Mouse (Mus musculus): ENCODE data around the gene Klf7. TPM values are rescaled to one million over a fixed set of nuclear protein-coding genes. Genes with fewer than 3 reads are reported as not detected.

Gene Klf7
- polyA plus RNA-seq, 1 experiment from 2014 or later: 21.0 TPM

DNA sequence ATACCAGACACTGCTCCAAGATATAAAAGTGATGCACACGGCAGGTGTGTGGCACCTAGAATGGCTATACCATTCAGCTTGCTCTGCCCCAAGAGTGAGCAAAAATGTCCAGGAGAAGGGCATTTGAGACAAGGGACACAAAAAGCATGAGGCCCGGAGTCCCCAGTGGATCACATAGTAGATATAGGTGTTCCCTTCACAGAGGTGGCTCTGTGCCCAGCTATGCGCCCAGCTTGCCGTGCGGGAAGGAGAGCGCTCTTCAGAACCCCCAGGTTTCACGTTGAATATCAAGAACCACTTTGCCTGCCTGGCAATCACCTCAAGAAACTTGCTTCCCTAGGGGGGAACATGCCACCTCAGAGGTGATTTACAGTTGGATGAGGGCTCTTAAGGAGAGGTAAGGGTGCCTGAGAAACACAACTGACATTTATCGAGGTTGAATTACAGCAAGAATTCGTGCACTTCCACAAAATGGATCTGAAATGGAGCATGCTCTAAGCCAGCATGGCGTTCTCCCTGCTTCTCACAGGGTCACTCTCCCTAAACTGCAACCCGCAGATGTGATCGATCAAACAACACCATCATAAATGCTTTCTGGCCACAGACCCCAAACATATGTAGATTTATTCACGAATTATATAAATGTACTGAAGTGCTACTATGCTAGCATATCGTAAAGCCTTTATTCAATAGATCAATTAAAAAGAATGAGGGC lies 75.8 kb downstream of the Klf7 start:
- H3K27ac ChIP-seq (ENCODE audit: low read depth, low read length): no peak overlapping the region
- no peaks in the 10 kb centered on the region for H3K27me3 ChIP-seq (ENCODE audit: control insufficient read depth, insufficient read depth, low read length)
- H3K4me1 ChIP-seq (ENCODE audit: control insufficient read depth, insufficient read depth, low read length): no peaks in the 10 kb centered on the region
- 78% methylated on average over 14 of the region's 14 CpGs for WGBS
- H3K4me2 ChIP-seq (replicated peaks; ENCODE audit: low read depth, low read length): no peak overlapping the region
- no peak for ATAC-seq (ENCODE audit: low FRiP score, low TSS enrichment)
- no peaks in the 10 kb centered on the region for H3K9me3 ChIP-seq (ENCODE audit: control insufficient read depth, low read length)
- no peak overlapping the region for H3K9ac ChIP-seq (ENCODE audit: low read depth, low read length)
- H3K36me3 ChIP-seq (ENCODE audit: control insufficient read depth, insufficient read depth, low read length): peaks cover 3% of the 10 kb centered on the region; the same call in 1 of the 2 replicates
- H3K4me3 ChIP-seq (ENCODE audit: low read length): no peak overlapping the region

DNA sequence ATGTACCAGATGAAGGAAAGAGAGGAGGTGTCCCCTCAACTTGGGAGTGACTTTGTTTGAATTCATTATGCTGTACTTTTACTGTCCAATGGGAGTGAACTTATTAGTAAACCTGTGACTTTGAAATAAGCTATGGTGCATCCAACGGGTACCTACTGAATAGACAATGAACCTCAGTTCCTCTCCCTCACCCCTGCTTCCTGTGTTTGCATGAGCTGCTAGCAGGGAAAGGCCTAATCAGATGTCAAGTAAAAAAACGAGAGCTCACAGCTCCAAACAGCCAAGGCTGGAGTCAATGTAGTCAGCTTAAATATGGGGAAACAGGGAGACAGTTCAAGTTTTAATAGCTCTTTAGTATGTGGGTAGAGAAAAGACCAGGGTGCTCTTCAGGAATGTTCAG lies 77.5 kb downstream of the Klf7 start:
- H3K27ac ChIP-seq (ENCODE audit: low read depth, low read length): no peak overlapping the region
- no peaks in the 10 kb centered on the region for H3K9me3 ChIP-seq (ENCODE audit: control insufficient read depth, low read length)
- no peak overlapping the region for H3K4me3 ChIP-seq (ENCODE audit: low read length)
- WGBS: 42% methylated on average over 2 of the region's 2 CpGs
- H3K4me1 ChIP-seq (ENCODE audit: control insufficient read depth, insufficient read depth, low read length): no peaks in the 10 kb centered on the region
- H3K9ac ChIP-seq (ENCODE audit: low read depth, low read length): no peak overlapping the region
- H3K27me3 ChIP-seq (ENCODE audit: control insufficient read depth, insufficient read depth, low read length): no peaks in the 10 kb centered on the region
- peaks cover 10% of the 10 kb centered on the region; the same call in 1 of the 2 replicates for H3K36me3 ChIP-seq (ENCODE audit: control insufficient read depth, insufficient read depth, low read length)
- no peak for ATAC-seq (ENCODE audit: low FRiP score, low TSS enrichment)
- no peak overlapping the region for H3K4me2 ChIP-seq (replicated peaks; ENCODE audit: low read depth, low read length)

DNA sequence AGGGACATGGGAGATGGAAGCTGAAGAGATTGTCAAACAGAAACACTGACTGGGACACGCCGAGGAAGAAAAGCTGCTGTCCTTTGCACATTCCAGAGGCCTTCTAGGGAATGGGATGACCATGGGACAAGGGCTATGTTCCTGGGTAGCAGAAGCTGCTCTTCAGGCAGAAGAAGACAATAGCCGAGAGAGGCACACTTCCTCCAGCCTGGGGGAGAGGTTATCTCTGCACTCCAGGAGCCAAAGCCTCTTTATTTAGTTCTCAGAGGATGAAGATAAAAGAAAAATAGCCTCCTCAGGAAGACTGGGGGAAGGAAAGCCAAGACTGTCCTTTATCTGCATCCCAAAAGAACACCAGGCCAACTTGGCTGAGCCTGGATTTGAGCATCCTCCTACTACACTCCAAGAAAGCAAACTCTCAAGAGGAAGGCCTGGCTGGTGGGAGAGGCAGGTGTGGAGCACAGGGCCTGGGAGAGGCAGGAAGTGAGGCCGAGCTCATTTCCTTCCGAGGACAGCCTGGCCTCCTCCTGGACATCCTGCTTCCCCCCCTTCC lies 81.2 kb downstream of the Klf7 start:
- no peak overlapping the region for H3K9ac ChIP-seq (ENCODE audit: low read depth, low read length)
- H3K9me3 ChIP-seq (ENCODE audit: control insufficient read depth, low read length): no peaks in the 10 kb centered on the region
- peaks cover 10% of the 10 kb centered on the region; the same call in 1 of the 2 replicates for H3K36me3 ChIP-seq (ENCODE audit: control insufficient read depth, insufficient read depth, low read length)
- H3K4me1 ChIP-seq (ENCODE audit: control insufficient read depth, insufficient read depth, low read length): 0 out of 2 replicates have a peak, but pooled peaks cover 6% of the 10 kb centered on the region
- peak; percentile 57; the same call in 1 of the 2 replicates for ATAC-seq (ENCODE audit: low FRiP score, low TSS enrichment)
- no peak overlapping the region; the same call in 1 of the 2 replicates for H3K27ac ChIP-seq (ENCODE audit: low read depth, low read length)
- no peak overlapping the region for H3K4me3 ChIP-seq (ENCODE audit: low read length)
- WGBS: 57% methylated on average over 5 of the region's 5 CpGs
- H3K4me2 ChIP-seq (replicated peaks; ENCODE audit: low read depth, low read length): no peak overlapping the region
- no peaks in the 10 kb centered on the region for H3K27me3 ChIP-seq (ENCODE audit: control insufficient read depth, insufficient read depth, low read length)

DNA sequence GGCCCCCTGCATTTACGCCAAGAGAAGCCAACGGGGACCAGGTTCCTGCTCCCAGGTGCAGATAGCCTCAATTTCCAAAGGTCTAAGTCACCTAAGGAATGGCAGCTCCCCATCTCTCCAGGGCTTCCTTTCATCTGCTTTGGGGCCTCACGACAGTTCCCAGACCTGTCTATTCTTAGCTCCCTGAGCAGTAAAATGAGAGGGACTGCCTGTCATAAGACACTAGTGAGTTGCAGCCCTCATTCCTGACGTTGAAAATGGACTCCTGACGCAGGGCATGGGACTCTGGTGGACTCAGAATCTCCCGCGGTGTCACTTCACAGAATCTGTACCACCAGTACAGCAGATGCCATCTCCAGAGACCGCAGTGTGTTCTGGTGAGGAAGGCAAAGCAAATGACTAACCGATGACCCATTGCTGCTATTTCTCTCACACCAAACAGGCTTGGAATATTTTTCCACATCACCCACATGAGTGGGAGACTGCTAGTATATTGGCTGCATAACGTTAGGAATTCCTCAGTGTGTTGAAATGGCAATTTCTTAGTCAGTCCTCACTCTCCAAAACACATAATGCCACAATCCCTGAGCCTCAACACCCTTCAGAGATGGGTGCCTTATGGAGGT lies 81.9 kb downstream of the Klf7 start:
- H3K27me3 ChIP-seq (ENCODE audit: control insufficient read depth, insufficient read depth, low read length): no peaks in the 10 kb centered on the region
- 83% methylated on average over 10 of the region's 10 CpGs for WGBS
- no peaks in the 10 kb centered on the region for H3K9me3 ChIP-seq (ENCODE audit: control insufficient read depth, low read length)
- no peak overlapping the region for H3K9ac ChIP-seq (ENCODE audit: low read depth, low read length)
- no peak overlapping the region for H3K27ac ChIP-seq (ENCODE audit: low read depth, low read length)
- H3K4me1 ChIP-seq (ENCODE audit: control insufficient read depth, insufficient read depth, low read length): 0 out of 2 replicates have a peak, but pooled peaks cover 6% of the 10 kb centered on the region
- no peak overlapping the region for H3K4me3 ChIP-seq (ENCODE audit: low read length)
- H3K4me2 ChIP-seq (replicated peaks; ENCODE audit: low read depth, low read length): no peak overlapping the region
- ATAC-seq (ENCODE audit: low FRiP score, low TSS enrichment): no peak
- H3K36me3 ChIP-seq (ENCODE audit: control insufficient read depth, insufficient read depth, low read length): peaks cover 12% of the 10 kb centered on the region; the same call in 1 of the 2 replicates

DNA sequence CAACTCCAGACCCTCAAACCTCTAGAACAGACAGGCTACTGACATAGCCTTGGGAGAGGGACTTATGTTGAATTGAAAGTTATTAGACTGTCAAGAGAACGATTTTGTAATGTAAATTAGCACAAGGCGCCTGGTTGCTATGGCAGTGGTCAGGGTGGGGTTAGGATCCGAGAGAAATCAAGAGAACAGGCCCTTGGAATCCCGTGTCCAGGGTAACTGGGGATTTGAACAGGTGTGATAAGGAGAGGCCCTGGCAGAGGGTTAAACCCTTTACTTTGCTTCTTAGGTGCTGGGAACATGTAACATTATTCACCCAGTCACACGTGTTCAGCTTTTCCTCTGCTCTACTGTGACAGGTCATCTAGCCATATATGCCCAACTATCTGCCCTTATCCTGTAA lies 83.7 kb downstream of the Klf7 start:
- H3K27me3 ChIP-seq (ENCODE audit: control insufficient read depth, insufficient read depth, low read length): no peaks in the 10 kb centered on the region

DNA sequence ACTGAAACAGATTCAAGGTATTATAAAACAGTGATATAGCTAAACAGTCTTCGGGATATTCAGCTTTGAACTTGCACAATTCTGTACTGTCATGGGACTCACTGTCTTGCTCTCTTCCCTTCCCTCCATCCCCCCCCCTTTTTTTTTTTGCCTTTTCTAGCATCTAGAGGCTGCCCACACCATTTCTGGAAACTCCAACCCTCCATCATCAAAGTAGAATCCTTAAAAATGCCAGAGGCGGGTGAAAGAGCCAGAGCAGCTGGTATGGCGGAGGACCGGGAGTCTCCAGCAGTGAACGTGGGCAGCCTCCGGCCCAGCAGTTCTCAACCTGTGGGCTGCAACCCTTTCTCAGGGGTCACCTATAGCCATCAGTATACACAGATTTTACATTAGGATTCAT lies 84.3 kb downstream of the Klf7 start:
- H3K4me2 ChIP-seq (replicated peaks; ENCODE audit: low read depth, low read length): no peak overlapping the region
- no peak overlapping the region for H3K27ac ChIP-seq (ENCODE audit: low read depth, low read length)
- no peak for ATAC-seq (ENCODE audit: low FRiP score, low TSS enrichment)
- H3K9me3 ChIP-seq (ENCODE audit: control insufficient read depth, low read length): no peaks in the 10 kb centered on the region
- H3K4me1 ChIP-seq (ENCODE audit: control insufficient read depth, insufficient read depth, low read length): 0 out of 2 replicates have a peak, but pooled peaks cover 6% of the 10 kb centered on the region
- no peak overlapping the region for H3K4me3 ChIP-seq (ENCODE audit: low read length)
- WGBS: 78% methylated on average over 6 of the region's 6 CpGs
- no peaks in the 10 kb centered on the region for H3K27me3 ChIP-seq (ENCODE audit: control insufficient read depth, insufficient read depth, low read length)
- peaks cover 26% of the 10 kb centered on the region; the same call in 1 of the 2 replicates for H3K36me3 ChIP-seq (ENCODE audit: control insufficient read depth, insufficient read depth, low read length)
- H3K9ac ChIP-seq (ENCODE audit: low read depth, low read length): no peak overlapping the region

More for the DNA sequence above, 83.7 kb downstream of the Klf7 start:
- H3K9me3 ChIP-seq (ENCODE audit: control insufficient read depth, low read length): no peaks in the 10 kb centered on the region
- H3K4me3 ChIP-seq (ENCODE audit: low read length): no peak overlapping the region
- no peak overlapping the region for H3K4me2 ChIP-seq (replicated peaks; ENCODE audit: low read depth, low read length)
- H3K27ac ChIP-seq (ENCODE audit: low read depth, low read length): no peak overlapping the region
- no peak overlapping the region for H3K9ac ChIP-seq (ENCODE audit: low read depth, low read length)
- 0 out of 2 replicates have a peak, but pooled peaks cover 6% of the 10 kb centered on the region for H3K4me1 ChIP-seq (ENCODE audit: control insufficient read depth, insufficient read depth, low read length)
- peaks cover 26% of the 10 kb centered on the region; the same call in 1 of the 2 replicates for H3K36me3 ChIP-seq (ENCODE audit: control insufficient read depth, insufficient read depth, low read length)
- 76% methylated on average over 5 of the region's 5 CpGs for WGBS
- ATAC-seq (ENCODE audit: low FRiP score, low TSS enrichment): no peak

DNA sequence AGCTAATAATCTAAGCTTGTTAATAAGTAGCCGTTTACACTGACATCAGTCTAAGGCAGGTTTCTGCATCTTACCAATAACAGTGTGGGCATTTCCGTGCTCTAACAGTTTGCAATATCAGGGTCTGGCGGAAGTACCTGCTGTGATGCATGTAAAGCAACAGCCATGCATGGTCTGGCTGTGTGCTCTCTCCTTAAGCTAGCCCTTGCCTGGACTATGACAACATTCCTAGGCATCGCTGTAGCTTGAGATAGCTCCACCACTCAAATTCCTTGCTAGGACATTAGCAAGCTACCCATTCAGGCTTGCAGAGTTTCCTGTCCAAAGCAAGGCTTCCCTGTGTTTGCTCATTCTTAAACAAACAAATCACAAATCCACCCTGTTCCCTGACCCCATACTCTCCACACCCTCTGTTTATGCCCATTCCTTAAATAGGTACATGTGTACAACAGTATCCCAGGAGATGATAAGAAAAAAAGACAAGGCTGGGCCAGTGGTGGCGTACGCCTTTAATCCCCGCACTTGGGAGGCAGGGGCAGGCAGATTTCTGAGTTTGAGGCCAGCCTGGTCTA lies 85.1 kb downstream of the Klf7 start:
- Histone ChIP-seq H3K36me3 (ENCODE audit: control insufficient read depth, insufficient read depth, low read length) (peaks cover 24% of the 10 kb centered on the region; the same call in 1 of the 2 replicates), H3K9ac (ENCODE audit: low read depth, low read length) (no peak overlapping the region), H3K4me1 (ENCODE audit: control insufficient read depth, insufficient read depth, low read length) (0 out of 2 replicates have a peak, but pooled peaks cover 6% of the 10 kb centered on the region), H3K27me3 (ENCODE audit: control insufficient read depth, insufficient read depth, low read length) (no peaks in the 10 kb centered on the region), H3K9me3 (ENCODE audit: control insufficient read depth, low read length) (no peaks in the 10 kb centered on the region), H3K4me3 (ENCODE audit: low read length) (no peak overlapping the region), H3K4me2 (replicated peaks; ENCODE audit: low read depth, low read length) (no peak overlapping the region), H3K27ac (ENCODE audit: low read depth, low read length) (no peak overlapping the region)
- ATAC-seq (ENCODE audit: low FRiP score, low TSS enrichment): no peak
- 79% methylated on average over 7 of the region's 7 CpGs for whole genome bisulfite sequencing

DNA sequence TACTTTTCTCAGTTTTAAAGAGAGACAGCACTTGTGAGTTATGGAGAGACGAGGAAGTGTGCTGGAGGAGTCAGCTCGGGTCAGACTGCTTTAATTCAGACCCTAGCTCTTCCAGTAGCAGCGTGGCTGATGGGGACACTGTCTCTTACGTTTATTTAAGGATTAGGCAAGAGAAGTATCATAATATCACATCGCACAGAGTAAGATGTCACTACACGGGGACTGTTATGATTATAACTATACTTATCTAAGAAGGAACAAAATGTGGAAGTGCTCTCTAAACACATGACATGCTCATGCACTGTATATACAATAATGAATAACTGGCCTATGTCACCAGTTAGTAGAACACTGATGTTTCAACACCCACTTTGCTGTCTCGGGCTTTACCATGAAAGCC lies 86.3 kb downstream of the Klf7 start:
- H3K4me1 ChIP-seq (ENCODE audit: control insufficient read depth, insufficient read depth, low read length): 0 out of 2 replicates have a peak, but pooled peaks cover 6% of the 10 kb centered on the region
- no peaks in the 10 kb centered on the region for H3K9me3 ChIP-seq (ENCODE audit: control insufficient read depth, low read length)
- no peaks in the 10 kb centered on the region for H3K27me3 ChIP-seq (ENCODE audit: control insufficient read depth, insufficient read depth, low read length)
- 52% methylated on average over 7 of the region's 7 CpGs for WGBS
- no peak overlapping the region for H3K4me2 ChIP-seq (replicated peaks; ENCODE audit: low read depth, low read length)
- H3K9ac ChIP-seq (ENCODE audit: low read depth, low read length): no peak overlapping the region
- H3K36me3 ChIP-seq (ENCODE audit: control insufficient read depth, insufficient read depth, low read length): peaks cover 23% of the 10 kb centered on the region; the same call in 1 of the 2 replicates
- H3K4me3 ChIP-seq (ENCODE audit: low read length): no peak overlapping the region
- H3K27ac ChIP-seq (ENCODE audit: low read depth, low read length): no peak overlapping the region
- no peak for ATAC-seq (ENCODE audit: low FRiP score, low TSS enrichment)

Data from kidney, embryonic 14.5 days (tissue).